22 mouse cellular contexts compared by ENCODE assay signal in genomic region chr7:4518487-4518886, GRCm38 (mm10). TPM values are rescaled to one million over a fixed set of nuclear protein-coding genes. Genes with fewer than 3 reads are reported as not detected.
A peak's percentile ranks its signal among the peaks of the same experiment; 100 is the strongest.
DNase-seq lines count a peak whose midpoint lies in the region; ATAC-seq lines count a peak whose summit lies in the region.
"Had no signal": no experiment of that assay in that cellular context is flagged by ENCODE, and none has a peak within 500 bp of the region (broad histone marks: within the 10 kb centered on the region; RNA-seq: fewer than 3 reads in every experiment).

No protein-coding gene starts in this region.

- ATAC-seq in heart, embryonic 13.5 days (ENCODE audit: extremely low read depth, insufficient number of reproducible peaks, low FRiP score, low TSS enrichment), result no peak
- ATAC-seq in activated CD4-positive, CD25-positive, alpha-beta regulatory T cell, adult 4 months, result peak; percentile 83
- no peak for ATAC-seq in intestine, embryonic 15.5 days
- ATAC-seq: forebrain, embryonic 14.5 days; lung, postnatal 0 days; midbrain, embryonic 15.5 days had no signal

- peak overlapping the region; percentile 76 for H3K4me2 ChIP-seq in heart, embryonic 13.5 days
- H3K4me2 ChIP-seq in intestine, embryonic 15.5 days (replicated peaks), result no peak overlapping the region
- H3K4me2 ChIP-seq: hindbrain, embryonic 15.5 days; liver, embryonic 13.5 days; midbrain, embryonic 15.5 days; stomach, embryonic 15.5 days had no signal

- H3K9me3 ChIP-seq in heart, embryonic 13.5 days, result no peaks in the 10 kb centered on the region
- H3K9me3 ChIP-seq in intestine, embryonic 15.5 days, result no peaks in the 10 kb centered on the region
- H3K9me3 ChIP-seq: embryonic facial prominence, embryonic 10.5 days; hindbrain, embryonic 15.5 days; liver, embryonic 13.5 days; midbrain, embryonic 15.5 days; stomach, embryonic 15.5 days had no signal

- no peaks in the 10 kb centered on the region for H3K27me3 ChIP-seq in heart, embryonic 13.5 days (replicated peaks)
- H3K27me3 ChIP-seq in intestine, embryonic 15.5 days (replicated peaks), result peaks cover 4% of the 10 kb centered on the region
- H3K27me3 ChIP-seq: stomach, embryonic 15.5 days had no signal

- WGBS in heart, embryonic 13.5 days, result 56% methylated on average over 1 of the region's 1 CpGs
- WGBS in intestine, embryonic 15.5 days, result 58% methylated on average over 1 of the region's 1 CpGs

- peaks cover 79% of the 10 kb centered on the region for H3K4me1 ChIP-seq in heart, embryonic 13.5 days
- H3K4me1 ChIP-seq in intestine, embryonic 15.5 days (replicated peaks), result peaks cover 12% of the 10 kb centered on the region; the same call in 1 of the 2 replicates

- peak overlapping the region; percentile 78 for H3K9ac ChIP-seq in heart, embryonic 13.5 days
- H3K9ac ChIP-seq in intestine, embryonic 15.5 days, result no peak overlapping the region
- H3K9ac ChIP-seq: hindbrain, embryonic 15.5 days; liver, embryonic 13.5 days; midbrain, embryonic 15.5 days; stomach, embryonic 15.5 days had no signal

- H3K4me3 ChIP-seq in heart, embryonic 13.5 days, result peak overlapping the region; percentile 43
- no peak overlapping the region for H3K4me3 ChIP-seq in intestine, embryonic 15.5 days (replicated peaks)
- H3K4me3 ChIP-seq: embryonic facial prominence, embryonic 10.5 days; erythroblast, embryonic 14.5 days; hindbrain, embryonic 15.5 days; liver, embryonic 13.5 days; midbrain, embryonic 15.5 days; stomach, embryonic 15.5 days had no signal

- H3K27ac ChIP-seq in heart, embryonic 13.5 days (replicated peaks), result peak overlapping the region; percentile 63
- no peak overlapping the region for H3K27ac ChIP-seq in intestine, embryonic 15.5 days
- H3K27ac ChIP-seq: embryonic facial prominence, embryonic 10.5 days; hindbrain, embryonic 15.5 days; liver, embryonic 13.5 days; midbrain, embryonic 15.5 days; stomach, embryonic 15.5 days had no signal

- no peak for DNase-seq in heart, adult 8-10 months (ENCODE audit: low spot score)
- DNase-seq in thymus, postnatal 0 days (ENCODE audit: low spot score), result peak; percentile 59
- DNase-seq in thymus, postnatal 36 days, result no peak
- DNase-seq in adrenal gland, postnatal 10 days, result no peak
- DNase-seq: adrenal gland, postnatal 14 days; cerebellum, adult 18-20 months; cerebellum, postnatal 36 days; kidney, adult 18-20 months; kidney, postnatal 10 days; liver, embryonic 13.5 days; right cerebral cortex, adult 18-20 months had no signal

- peaks cover 31% of the 10 kb centered on the region for H3K36me3 ChIP-seq in heart, embryonic 13.5 days
- no peaks in the 10 kb centered on the region for H3K36me3 ChIP-seq in intestine, embryonic 15.5 days
- H3K36me3 ChIP-seq: embryonic facial prominence, embryonic 10.5 days; hindbrain, embryonic 15.5 days; liver, embryonic 13.5 days; midbrain, embryonic 15.5 days; stomach, embryonic 15.5 days had no signal

RNA-seq across cellular contexts. Expression of gene Tnnt1, which starts 2.3 kb away (rescaled TPM):
- polyA plus RNA-seq in heart, embryonic 13.5 days (2015; fragmentation: Nextera tagmentation; extraction: Ambion mirVana), result 610 and 755 TPM in 2 replicates
- 10 to 100 TPM; 12.4 to 22.1 (median 19.0) TPM for total RNA-seq in heart, adult 8-10 months (2022)
- 27.0 and 28.8 TPM in 2 replicates for polyA plus RNA-seq in thymus, postnatal 0 days (2015; fragmentation: Nextera tagmentation; extraction: Ambion mirVana)
- 10 to 100 TPM in 1 of 2 experiments, 1 to 10 TPM in 1; 4.9 to 10.4 TPM for polyA plus RNA-seq in activated CD4-positive, CD25-positive, alpha-beta regulatory T cell, adult 4 months (2017; shearing (Covaris generic))
- total RNA-seq in adrenal gland, postnatal 10 days (2021), result 10 to 100 TPM; 17.3 to 93.6 TPM
- polyA plus RNA-seq in intestine, embryonic 15.5 days (2015; fragmentation: Nextera tagmentation; extraction: Ambion mirVana), result 21.3 and 27.1 TPM in 2 replicates

RNA-seq across cellular contexts. Expression of gene Tnni3, which starts 5.5 kb away (rescaled TPM):
- polyA plus RNA-seq in heart, embryonic 13.5 days (2015; fragmentation: Nextera tagmentation; extraction: Ambion mirVana), result 2,083 and 2,324 TPM in 2 replicates
- over 10,000 TPM in 3 of 4 experiments, 1,000 to 10,000 TPM in 1; 9,443 to 11,840 (median 11,050) TPM for total RNA-seq in heart, adult 8-10 months (2022)
- 2.5 and 3.0 TPM in 2 replicates for polyA plus RNA-seq in thymus, postnatal 0 days (2015; fragmentation: Nextera tagmentation; extraction: Ambion mirVana)
- polyA plus RNA-seq in activated CD4-positive, CD25-positive, alpha-beta regulatory T cell, adult 4 months (2017; shearing (Covaris generic)), result 1 to 10 TPM; 1.7 to 3.6 TPM
- 1 to 10 TPM in 1 of 2 experiments, under 1 TPM in 1; 0.78 to 1.3 TPM for total RNA-seq in adrenal gland, postnatal 10 days (2021)
- 2.2 and 3.0 TPM in 2 replicates for polyA plus RNA-seq in intestine, embryonic 15.5 days (2015; fragmentation: Nextera tagmentation; extraction: Ambion mirVana)
- polyA plus RNA-seq: erythroblast, embryonic 14.5 days had no signal

RNA-seq across cellular contexts. Expression of gene Dnaaf3, which starts 13.8 kb away (rescaled TPM):
- polyA plus RNA-seq in heart, embryonic 13.5 days (2015; fragmentation: Nextera tagmentation; extraction: Ambion mirVana), result 0.59 and 0.95 TPM in 2 replicates
- 1 to 10 TPM; 2.3 to 3.0 (median 2.6) TPM for total RNA-seq in heart, adult 8-10 months (2022)
- 1.6 and 1.7 TPM in 2 replicates for polyA plus RNA-seq in thymus, postnatal 0 days (2015; fragmentation: Nextera tagmentation; extraction: Ambion mirVana)
- 1 to 10 TPM in 1 of 2 experiments, under 1 TPM in 1; 0.93 to 1.6 TPM for polyA plus RNA-seq in activated CD4-positive, CD25-positive, alpha-beta regulatory T cell, adult 4 months (2017; shearing (Covaris generic))
- 1 to 10 TPM in 1 of 2 experiments, under 1 TPM in 1; 0.60 to 1.1 TPM for total RNA-seq in adrenal gland, postnatal 10 days (2021)
- polyA plus RNA-seq in intestine, embryonic 15.5 days (2015; fragmentation: Nextera tagmentation; extraction: Ambion mirVana), result 1.1 TPM in 2 replicates

RNA-seq across cellular contexts. Expression of gene Ppp1r12c, which starts 17.0 kb away (rescaled TPM):
- polyA plus RNA-seq in heart, embryonic 13.5 days (2015; fragmentation: Nextera tagmentation; extraction: Ambion mirVana), result 29.2 and 33.9 TPM in 2 replicates
- 10 to 100 TPM; 55.6 to 74.8 (median 61.6) TPM for total RNA-seq in heart, adult 8-10 months (2022)
- 36.3 and 48.3 TPM in 2 replicates for polyA plus RNA-seq in thymus, postnatal 0 days (2015; fragmentation: Nextera tagmentation; extraction: Ambion mirVana)
- 10 to 100 TPM; 21.6 to 26.6 TPM for polyA plus RNA-seq in activated CD4-positive, CD25-positive, alpha-beta regulatory T cell, adult 4 months (2017; shearing (Covaris generic))
- total RNA-seq in adrenal gland, postnatal 10 days (2021), result 10 to 100 TPM; 74.0 to 84.4 TPM
- 42.4 and 45.8 TPM in 2 replicates for polyA plus RNA-seq in intestine, embryonic 15.5 days (2015; fragmentation: Nextera tagmentation; extraction: Ambion mirVana)

RNA-seq across cellular contexts. Expression of gene Syt5, which starts 28.9 kb away (rescaled TPM):
- 1.4 and 2.7 TPM in 2 replicates for polyA plus RNA-seq in heart, embryonic 13.5 days (2015; fragmentation: Nextera tagmentation; extraction: Ambion mirVana)
- total RNA-seq in heart, adult 8-10 months (2022), result 1 to 10 TPM in 1 of 4 experiments, under 1 TPM in 3; 0.50 to 1.0 (median 0.83) TPM
- polyA plus RNA-seq in thymus, postnatal 0 days (2015; fragmentation: Nextera tagmentation; extraction: Ambion mirVana), result 0.22 and 0.44 TPM in 2 replicates
- polyA plus RNA-seq in activated CD4-positive, CD25-positive, alpha-beta regulatory T cell, adult 4 months (2017; shearing (Covaris generic)), result not detected
- total RNA-seq in adrenal gland, postnatal 10 days (2021), result 10 to 100 TPM in 1 of 2 experiments, 1 to 10 TPM in 1; 9.5 to 12.7 TPM
- 7.3 and 7.7 TPM in 2 replicates for polyA plus RNA-seq in intestine, embryonic 15.5 days (2015; fragmentation: Nextera tagmentation; extraction: Ambion mirVana)
- total RNA-seq: megakaryocyte progenitor cell, adult 5-6 weeks had no signal

Comparison
In these comparisons a context has a peak if more than half of its experiments do, and no peak if none do; other contexts are left out.
1. RNA of gene Tnnt1, which starts 2.3 kb away (polyA plus RNA-seq): 610 to 755 TPM in heart, embryonic 13.5 days; 27.0 to 28.8 TPM in thymus, postnatal 0 days, 21.3 to 27.1 TPM in intestine, embryonic 15.5 days and 4.9 to 10.4 TPM in activated CD4-positive, CD25-positive, alpha-beta regulatory T cell, adult 4 months; every median in the first group is over 10 times any median in the second.
2. RNA of gene Tnni3, which starts 5.5 kb away (polyA plus RNA-seq): 2,083 to 2,324 TPM in heart, embryonic 13.5 days; 1.7 to 3.6 TPM in activated CD4-positive, CD25-positive, alpha-beta regulatory T cell, adult 4 months, 2.5 to 3.0 TPM in thymus, postnatal 0 days and 2.2 to 3.0 TPM in intestine, embryonic 15.5 days; every median in the first group is over 100 times any median in the second.